Mouse (Mus musculus) cortical plate, adult 2 months (tissue): ENCODE data around the gene Tmem198.

Experiments
- CTCF ChIP-seq: fragments of 200-500 bp; IDR thresholded peaks from 2 replicates; pipeline ENCODE4 v1.5.1; 2011; ENCODE audit warnings: mild to moderate bottlenecking, control low read depth, low read length; ENCODE audit not compliant: insufficient read depth; ENCODE audit errors: extremely low read depth
- POLR2A ChIP-seq: fragments of 200-500 bp; IDR thresholded peaks from 2 replicates; pipeline ENCODE4 v1.6.1; 2011; ENCODE audit warnings: mild to moderate bottlenecking, low read length, control low read depth; ENCODE audit not compliant: insufficient read depth; ENCODE audit errors: extremely low read depth

DNA sequence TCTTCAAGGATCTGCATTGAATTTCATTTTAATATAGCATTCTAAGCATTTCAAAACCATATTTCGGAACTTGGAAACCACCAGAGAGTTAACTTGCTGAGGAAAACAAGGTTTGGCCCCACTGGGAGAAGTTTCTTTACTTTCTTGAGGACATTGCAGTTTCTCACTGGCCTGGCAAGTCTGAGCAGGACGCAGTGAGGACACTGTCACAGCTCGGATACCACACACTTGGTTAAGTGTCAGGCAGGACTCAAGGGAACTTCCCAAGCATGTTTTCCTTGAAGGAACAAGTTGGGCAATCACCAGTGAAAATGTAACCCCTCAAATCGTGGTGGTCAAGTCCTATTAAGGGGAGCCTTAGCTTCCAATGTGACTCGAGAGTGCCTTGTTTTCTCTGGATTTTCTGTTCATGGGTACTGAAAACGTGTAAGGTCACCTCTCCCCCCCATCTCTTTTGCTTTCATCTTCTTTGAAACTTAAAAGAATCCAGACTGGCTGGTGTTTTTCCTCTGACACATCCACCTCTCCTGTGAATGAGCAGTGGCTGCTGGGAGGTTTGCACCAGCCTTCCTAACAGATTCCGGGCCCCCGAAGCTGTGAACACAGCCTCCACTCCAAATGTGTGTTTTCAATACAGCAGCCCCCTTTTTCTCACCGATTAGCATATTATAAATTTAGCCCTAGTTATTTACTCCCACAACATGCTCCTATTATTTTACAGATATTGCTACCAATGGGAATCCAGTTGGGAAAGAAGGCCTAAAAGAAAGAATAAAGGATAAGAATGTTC lies 25.1 kb downstream of the Tmem198 start:
- TF ChIP-seq CTCF (no peak), POLR2A (no peak)
